Mouse (Mus musculus) MEL (cell line): ENCODE results near the gene Gm17509. TPM values are rescaled to one million over a fixed set of nuclear protein-coding genes. Genes with fewer than 3 reads are reported as not detected.

Experiments used
- DNase-seq: peaks from one replicate; pipeline ENCODE4 v3.0.0; 2011; ENCODE audit warnings: low read depth, low spot score
- H3K27ac ChIP-seq: 2 replicates; pipeline ENCODE4 v1.5.1; 2012; ENCODE audit warnings: low read depth, mild to moderate bottlenecking, control low read depth, low read length, moderate library complexity; ENCODE audit not compliant: control insufficient read depth
- H3K27me3 ChIP-seq, 2 experiments: fragments of 150-350 bp in 1 of 2; sonication (generic) in 1 of 2; 2 replicates each; pipeline ENCODE4 v1.6.1; 2012; ENCODE audit warnings: low read length in 2 of 2, mild to moderate bottlenecking in 2 of 2, improper control_type of control experiment in 1 of 2, moderate library complexity in 1 of 2; ENCODE audit not compliant: insufficient read depth in 2 of 2, control insufficient read depth in 1 of 2
- H3K36me3 ChIP-seq, 2 experiments: 2 replicates each; pipeline ENCODE4 v1.6.1; 2012 to 2014; ENCODE audit warnings: low read length in 2 of 2, improper control_type of control experiment in 1 of 2, inconsistent platforms in 1 of 2, mild to moderate bottlenecking in 1 of 2; ENCODE audit not compliant: insufficient read depth in 2 of 2, control insufficient read depth in 1 of 2
- H3K4me1 ChIP-seq, 2 experiments: fragments of 150-350 bp in 1 of 2; sonication (generic) in 1 of 2; 2 replicates each; pipeline ENCODE4 v1.6.1; 2012; ENCODE audit warnings: low read length in 2 of 2, improper control_type of control experiment in 1 of 2, mild to moderate bottlenecking in 1 of 2; ENCODE audit not compliant: insufficient read depth in 2 of 2, control insufficient read depth in 1 of 2
- H3K4me3 ChIP-seq, 2 experiments: fragments of 150-350 bp in 1 of 2; sonication (generic) in 1 of 2; 2 replicates each; pipeline ENCODE4 v1.5.1; 2012; ENCODE audit warnings: low read depth in 2 of 2, low read length in 2 of 2, mild to moderate bottlenecking in 2 of 2, moderate library complexity in 2 of 2, control low read depth in 1 of 2, improper control_type of control experiment in 1 of 2; ENCODE audit not compliant: control insufficient read depth in 1 of 2, insufficient read depth in 1 of 2
- H3K79me2 ChIP-seq: 2 replicates; pipeline ENCODE4 v1.6.1; 2012; ENCODE audit warnings: mild to moderate bottlenecking, low read length, moderate library complexity; ENCODE audit not compliant: control insufficient read depth, poor library complexity, insufficient read depth
- H3K9ac ChIP-seq: 2 replicates; pipeline ENCODE4 v1.6.1; 2012; ENCODE audit warnings: low read depth, mild to moderate bottlenecking, control low read depth, low read length, moderate library complexity; ENCODE audit not compliant: control insufficient read depth, poor library complexity, severe bottlenecking
- H3K9me3 ChIP-seq: fragments of 150-350 bp; sonication (generic); replicated peaks from 2 replicates; pipeline ENCODE4 v1.6.1; 2012; ENCODE audit warnings: mild to moderate bottlenecking, low read length, improper control_type of control experiment, moderate library complexity; ENCODE audit not compliant: insufficient read depth
- CHD1 ChIP-seq: IDR thresholded peaks from 2 replicates; pipeline ENCODE4 v1.6.1; 2012; ENCODE audit warnings: low read depth, mild to moderate bottlenecking, inconsistent platforms, low read length, improper control_type of control experiment
- CTCF ChIP-seq, 3 experiments: IDR thresholded peaks in 2 of 3; conservative IDR thresholded peaks in 1 of 3; 2 replicates each; pipeline ENCODE4 v1.5.1; 2011 to 2012; ENCODE audit warnings: low read length in 3 of 3, low read depth in 2 of 3, mild to moderate bottlenecking in 2 of 3, improper control_type of control experiment in 1 of 3, inconsistent platforms in 1 of 3, mixed read lengths in 1 of 3, moderate library complexity in 1 of 3; ENCODE audit not compliant: control insufficient read depth in 1 of 3, insufficient read depth in 1 of 3, poor library complexity in 1 of 3, severe bottlenecking in 1 of 3
- GATA1 ChIP-seq: IDR thresholded peaks from 2 replicates; pipeline ENCODE4 v1.6.1; 2011; ENCODE audit warnings: low read depth, low read length, improper control_type of control experiment
- MEF2A ChIP-seq: IDR thresholded peaks from 2 replicates; pipeline ENCODE4 v1.6.1; 2014; ENCODE audit warnings: low read depth, mild to moderate bottlenecking, inconsistent platforms, low read length, improper control_type of control experiment; ENCODE audit not compliant: poor library complexity, insufficient replicate concordance, severe bottlenecking; ENCODE audit errors: extremely low read depth
- MXI1 ChIP-seq: IDR thresholded peaks from 2 replicates; pipeline ENCODE4 v1.6.1; 2011; ENCODE audit warnings: mild to moderate bottlenecking, low read depth, low read length, improper control_type of control experiment
- NRF1 ChIP-seq: IDR thresholded peaks from 2 replicates; pipeline ENCODE4 v1.6.1; 2014; ENCODE audit warnings: low read depth, mild to moderate bottlenecking, inconsistent platforms, low read length, improper control_type of control experiment, moderate library complexity; ENCODE audit not compliant: poor library complexity, insufficient read depth, severe bottlenecking
- POLR2AphosphoS5 ChIP-seq: IDR thresholded peaks from 2 replicates; pipeline ENCODE4 v1.6.1; 2012; ENCODE audit warnings: low read depth, borderline replicate concordance, mild to moderate bottlenecking, inconsistent platforms, low read length, moderate library complexity, mixed read lengths
- TBP ChIP-seq: IDR thresholded peaks from 2 replicates; pipeline ENCODE4 v1.8.0; 2011; ENCODE audit warnings: low read depth, low read length, improper control_type of control experiment
- ZNF384 ChIP-seq: IDR thresholded peaks from 2 replicates; pipeline ENCODE4 v1.6.1; 2012; ENCODE audit warnings: low read depth, mild to moderate bottlenecking, inconsistent platforms, low read length, improper control_type of control experiment
- polyA plus RNA-seq, 2 experiments: library from polyadenylated mRNA; stranded (reverse) in 1 of 2; unstranded in 1 of 2; fragments of >175 nt in 1 of 2; fragments of >200 nt in 1 of 2; gene quantifications; 2 replicates each; pipeline versions ENCODE4 v1.2.1 to v1.2.4; 2012; ENCODE audit warnings: low replicate concordance in 2 of 2, low read depth in 1 of 2; ENCODE audit not compliant: insufficient read length in 2 of 2, insufficient read depth in 1 of 2, missing spikeins in 1 of 2
- total RNA-seq: library from RNA; depleted of rRNA; stranded (reverse); fragments of 300-350 nt; gene quantifications from 2 replicates; pipeline ENCODE4 v1.2.3, GENCODE M21; 2012

Gm17509 gene
- total and polyA plus RNA-seq, 3 experiments = not detected

- H3K27me3 ChIP-seq = no peaks in the 10 kb centered on the region; a peak in 1 of 4 replicates
- TF ChIP-seq ZNF384 = no peak
- no peak for TF ChIP-seq MEF2A
- no peak for TF ChIP-seq MXI1
- no peak for TF ChIP-seq CTCF (IDR thresholded peaks at IDR 0.05 in 2 of 3, conservative IDR thresholded peaks at IDR 0.05 in 1 of 3; ENCODE audit: control insufficient read depth in 1 of 3, insufficient read depth in 1 of 3, low read depth in 2 of 3, low read length in 3 of 3, poor library complexity in 1 of 3, severe bottlenecking in 1 of 3)
- no peak for TF ChIP-seq TBP
- TF ChIP-seq GATA1 = no peak
- TF ChIP-seq, all 39 proteins: peak for 0
- H3K4me3 ChIP-seq = no peak overlapping the region
- H3K4me1 ChIP-seq = no peaks in the 10 kb centered on the region
- H3K9ac ChIP-seq = no peak overlapping the region
- H3K9me3 ChIP-seq = no peaks in the 10 kb centered on the region
- H3K36me3 ChIP-seq = no peaks in the 10 kb centered on the region
- H3K79me2 ChIP-seq = no peaks in the 10 kb centered on the region
- H3K27ac ChIP-seq = no peak overlapping the region
- no peak for DNase-seq
These were observed 4.7 kb downstream of the Gm17509 start for GRCm38 (mm10) chr13:117216126-117216525.

- Histone ChIP-seq H3K9me3 (no peaks in the 10 kb centered on the region), H3K79me2 (no peaks in the 10 kb centered on the region), H3K36me3 (no peaks in the 10 kb centered on the region), H3K4me1 (no peaks in the 10 kb centered on the region), H3K4me3 (no peak overlapping the region)
- no peak for DNase-seq
- TF ChIP-seq MEF2A = no peak
- TF ChIP-seq POLR2AphosphoS5 = no peak
- TF ChIP-seq, all 39 proteins: peak for 0
- Histone ChIP-seq H3K9ac (no peak overlapping the region), H3K27me3 (no peaks in the 10 kb centered on the region; a peak in 1 of 4 replicates), H3K27ac (no peak overlapping the region)
These were observed 5.4 kb downstream of the Gm17509 start for GRCm38 (mm10) chr13:117215481-117215880.

- DNase-seq = no peak
- Histone ChIP-seq H3K4me3 (no peak overlapping the region), H3K4me1 (no peaks in the 10 kb centered on the region), H3K9ac (no peak overlapping the region)
- TF ChIP-seq POLR2AphosphoS5 = no peak
- TF ChIP-seq ZNF384 = no peak
- TF ChIP-seq CHD1 = no peak
- TF ChIP-seq NRF1 = no peak
- TF ChIP-seq, all 39 proteins: peak for 0
- no peaks in the 10 kb centered on the region for H3K9me3 ChIP-seq
- no peaks in the 10 kb centered on the region for H3K79me2 ChIP-seq
- H3K27ac ChIP-seq = no peak overlapping the region
- H3K36me3 ChIP-seq = no peaks in the 10 kb centered on the region
- no peaks in the 10 kb centered on the region; a peak in 1 of 4 replicates for H3K27me3 ChIP-seq
These were observed 9.4 kb downstream of the Gm17509 start for GRCm38 (mm10) chr13:117211386-117211875.
